Mouse (Mus musculus): Measurements from ENCODE around the gene Plcb3. TPM values are rescaled to one million over a fixed set of nuclear protein-coding genes. Genes with fewer than 3 reads are reported as not detected.

Gene Plcb3
- polyA plus RNA-seq, 1 experiment from 2014 or later: 40.0 TPM

GRCm38 (mm10) chr19:6974211-6975205 lies 1.8 kb downstream of the Plcb3 start, which contains the start of gene Ppp1r14b:
Gene Ppp1r14b, plus strand, starts transcription at chr19:6974968.
- Histone ChIP-seq H3K4me2 (replicated peaks) (peak within 1 kb of the TSS; percentile 93), H3K4me3 (peak within 1 kb of the TSS; percentile 76), H3K4me1 (peaks cover 66% of the 10 kb centered on the region), H3K27me3 (no peaks in the 10 kb centered on the region), H3K9ac (peak within 1 kb of the TSS; percentile 85), H3K27ac (peak within 1 kb of the TSS; percentile 87), H3K36me3 (peaks cover 18% of the 10 kb centered on the region), H3K9me3 (no peaks in the 10 kb centered on the region)
- WGBS: under 1% methylated on average over 62 of the region's 84 CpGs
- peak; percentile 74 for ATAC-seq (ENCODE audit: low FRiP score, low read depth)

- H3K4me3 ChIP-seq: peak overlapping the region; percentile 76
- H3K9ac ChIP-seq: peak overlapping the region; percentile 35; the same call in 1 of the 2 replicates
- H3K27ac ChIP-seq: peak overlapping the region; percentile 3; the same call in 1 of the 2 replicates
- H3K36me3 ChIP-seq: peaks cover 16% of the 10 kb centered on the region
- H3K9me3 ChIP-seq: no peaks in the 10 kb centered on the region
- H3K4me2 ChIP-seq (replicated peaks): peak overlapping the region; percentile 93
- peaks cover 64% of the 10 kb centered on the region for H3K4me1 ChIP-seq
- H3K27me3 ChIP-seq: no peaks in the 10 kb centered on the region
- 25% methylated on average over 12 of the region's 12 CpGs for WGBS
- no peak for ATAC-seq (ENCODE audit: low FRiP score, low read depth)
Observed at GRCm38 (mm10) chr19:6973581-6974190, 2.6 kb downstream of the Plcb3 start.

- H3K27me3 ChIP-seq: no peaks in the 10 kb centered on the region
- peaks cover 63% of the 10 kb centered on the region for H3K4me1 ChIP-seq
- H3K4me3 ChIP-seq: no peak overlapping the region
- WGBS: 78% methylated on average over 13 of the region's 13 CpGs
- peaks cover 3% of the 10 kb centered on the region for H3K36me3 ChIP-seq
- no peak overlapping the region for H3K4me2 ChIP-seq (replicated peaks)
- ATAC-seq (ENCODE audit: low FRiP score, low read depth): no peak
- no peak overlapping the region for H3K27ac ChIP-seq
- 0 out of 2 replicates have a peak overlapping the region, but pooled peaks have one; percentile 26 for H3K9ac ChIP-seq
- no peaks in the 10 kb centered on the region for H3K9me3 ChIP-seq
Observed at GRCm38 (mm10) chr19:6972247-6972917, 3.9 kb downstream of the Plcb3 start.

- WGBS: 21% methylated on average over 6 of the region's 6 CpGs
- ATAC-seq (ENCODE audit: low FRiP score, low read depth): no peak
- H3K27ac ChIP-seq: no peak overlapping the region; the same call in 1 of the 2 replicates
- H3K9me3 ChIP-seq: no peaks in the 10 kb centered on the region
- H3K27me3 ChIP-seq: no peaks in the 10 kb centered on the region
- H3K4me3 ChIP-seq: no peak overlapping the region
- H3K4me1 ChIP-seq: peaks cover 55% of the 10 kb centered on the region
- no peak overlapping the region for H3K4me2 ChIP-seq (replicated peaks)
- peaks cover 2% of the 10 kb centered on the region for H3K36me3 ChIP-seq
- peak overlapping the region; percentile 26; the same call in 1 of the 2 replicates for H3K9ac ChIP-seq
Observed at GRCm38 (mm10) chr19:6971644-6972043, 4.6 kb downstream of the Plcb3 start.

GRCm38 (mm10) chr19:6970460-6971085 lies 5.7 kb downstream of the Plcb3 start:
- Histone ChIP-seq H3K27me3 (no peaks in the 10 kb centered on the region), H3K9ac (peak overlapping the region; percentile 83; the same call in 1 of the 2 replicates), H3K4me2 (replicated peaks) (peak overlapping the region; percentile 77), H3K4me1 (peaks cover 45% of the 10 kb centered on the region), H3K9me3 (no peaks in the 10 kb centered on the region), H3K36me3 (peaks cover 13% of the 10 kb centered on the region), H3K4me3 (peak overlapping the region; percentile 60), H3K27ac (no peak overlapping the region; the same call in 1 of the 2 replicates)
- WGBS: 27% methylated on average over 11 of the region's 11 CpGs
- ATAC-seq (ENCODE audit: low FRiP score, low read depth): no peak

- H3K4me1 ChIP-seq: peaks cover 45% of the 10 kb centered on the region
- H3K27ac ChIP-seq: no peak overlapping the region
- H3K4me2 ChIP-seq (replicated peaks): peak overlapping the region; percentile 77
- peak overlapping the region; percentile 60 for H3K4me3 ChIP-seq
- under 1% methylated on average over 55 of the region's 55 CpGs for WGBS
- peaks cover 21% of the 10 kb centered on the region for H3K36me3 ChIP-seq
- peak; percentile 41 for ATAC-seq (ENCODE audit: low FRiP score, low read depth)
- peak overlapping the region; percentile 83 for H3K9ac ChIP-seq
- H3K9me3 ChIP-seq: no peaks in the 10 kb centered on the region
- H3K27me3 ChIP-seq: no peaks in the 10 kb centered on the region
Observed at GRCm38 (mm10) chr19:6969665-6970381, 6.4 kb downstream of the Plcb3 start.

GRCm38 (mm10) chr19:6969291-6969664 lies 7.0 kb downstream of the Plcb3 start:
- Histone ChIP-seq H3K36me3 (peaks cover 26% of the 10 kb centered on the region), H3K27me3 (no peaks in the 10 kb centered on the region), H3K4me2 (replicated peaks) (peak overlapping the region; percentile 77), H3K4me3 (peak overlapping the region; percentile 60), H3K27ac (no peak overlapping the region), H3K9ac (peak overlapping the region; percentile 83), H3K4me1 (peaks cover 45% of the 10 kb centered on the region), H3K9me3 (no peaks in the 10 kb centered on the region)
- under 1% methylated on average over 20 of the region's 20 CpGs for WGBS
- peak; percentile 38 for ATAC-seq (ENCODE audit: low FRiP score, low read depth)

GRCm38 (mm10) chr19:6968491-6969271 lies 7.6 kb downstream of the Plcb3 start:
- Histone ChIP-seq H3K9ac (peak overlapping the region; percentile 83), H3K4me3 (peak overlapping the region; percentile 60), H3K36me3 (peaks cover 32% of the 10 kb centered on the region), H3K27ac (no peak overlapping the region), H3K4me1 (peaks cover 41% of the 10 kb centered on the region), H3K9me3 (no peaks in the 10 kb centered on the region), H3K4me2 (replicated peaks) (peak overlapping the region; percentile 77), H3K27me3 (no peaks in the 10 kb centered on the region)
- ATAC-seq (ENCODE audit: low FRiP score, low read depth): no peak
- 10% methylated on average over 15 of the region's 15 CpGs for WGBS

- 84% methylated on average over 10 of the region's 10 CpGs for WGBS
Observed at GRCm38 (mm10) chr19:6956461-6956860, 19.8 kb downstream of the Plcb3 start.

GRCm38 (mm10) chr19:6955424-6955823 lies 20.8 kb downstream of the Plcb3 start:
- Histone ChIP-seq H3K4me3 (no peak overlapping the region), H3K9me3 (no peaks in the 10 kb centered on the region), H3K9ac (no peak overlapping the region), H3K36me3 (peaks cover 70% of the 10 kb centered on the region), H3K27ac (no peak overlapping the region), H3K27me3 (no peaks in the 10 kb centered on the region), H3K4me1 (peaks cover 13% of the 10 kb centered on the region), H3K4me2 (replicated peaks) (no peak overlapping the region)
- WGBS: 63% methylated on average over 7 of the region's 7 CpGs
- ATAC-seq (ENCODE audit: low FRiP score, low read depth): no peak

More at GRCm38 (mm10) chr19:6956461-6956860, 19.8 kb downstream of the Plcb3 start:
- Histone ChIP-seq H3K27ac (no peak overlapping the region), H3K36me3 (peaks cover 74% of the 10 kb centered on the region), H3K4me3 (no peak overlapping the region), H3K9me3 (no peaks in the 10 kb centered on the region), H3K4me2 (replicated peaks) (no peak overlapping the region), H3K27me3 (no peaks in the 10 kb centered on the region), H3K4me1 (peaks cover 13% of the 10 kb centered on the region), H3K9ac (no peak overlapping the region)
- no peak for ATAC-seq (ENCODE audit: low FRiP score, low read depth)

Data from limb, embryonic 13.5 days (tissue).